Mouse (Mus musculus): ENCODE data around the gene Hsd17b11. TPM values are rescaled to one million over a fixed set of nuclear protein-coding genes. Genes with fewer than 3 reads are reported as not detected.

The Hsd17b11 gene
- polyA plus RNA-seq, 1 experiment, result 11.3 TPM

DNA sequence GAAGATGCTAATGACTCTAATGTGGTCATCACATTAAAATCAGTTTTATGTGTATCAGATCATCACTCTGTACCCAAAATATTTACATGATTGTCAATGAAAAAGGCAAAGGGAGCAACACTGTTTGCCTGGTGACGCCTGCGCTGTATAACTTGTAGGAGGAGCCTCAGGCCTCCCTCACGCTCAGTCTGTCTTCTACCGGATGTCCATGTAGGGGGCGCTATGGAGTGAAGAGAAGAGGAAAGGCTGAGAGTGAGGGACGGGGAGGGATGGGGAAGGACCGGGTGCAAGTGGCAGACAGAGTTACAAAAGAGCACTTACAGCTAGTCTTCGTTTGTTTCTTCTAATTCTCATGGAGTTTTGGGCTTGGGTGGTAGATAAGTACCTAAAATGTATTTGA lies 31.2 kb upstream of the Hsd17b11 start:
- no peak for DNase-seq (ENCODE audit: low read depth)
- TF ChIP-seq POLR2A (IDR thresholded peaks at IDR 0.05; ENCODE audit: borderline replicate concordance, extremely low read depth, insufficient read depth, insufficient read length, poor library complexity, severe bottlenecking) (no peak), CTCF (IDR thresholded peaks at IDR 0.05; ENCODE audit: borderline replicate concordance, extremely low read depth, insufficient read depth, insufficient read length) (peak; percentile 40; the same call in 1 of the 2 replicates)

DNA sequence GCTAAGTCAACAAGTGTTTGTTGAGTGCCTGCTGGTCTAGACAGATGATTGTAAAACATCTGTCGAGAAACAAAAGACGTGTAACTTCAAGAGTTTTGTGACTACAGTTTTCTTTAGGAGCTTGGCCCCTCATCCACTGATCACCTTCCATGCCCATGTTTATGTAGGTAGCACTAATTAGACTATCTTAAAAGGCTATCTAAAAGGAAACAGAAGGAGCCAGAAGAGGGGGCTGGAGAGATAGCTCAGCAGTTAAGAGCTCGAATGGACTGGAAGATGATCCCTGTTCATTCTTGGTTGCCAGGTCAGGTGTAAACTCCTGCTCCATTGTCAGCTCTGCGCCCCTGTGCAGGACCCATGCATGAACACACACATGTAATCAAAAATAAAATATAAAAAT lies 26.4 kb upstream of the Hsd17b11 start:
- DNase-seq (ENCODE audit: low read depth), result peak; percentile 16
- TF ChIP-seq CTCF (IDR thresholded peaks at IDR 0.05; ENCODE audit: borderline replicate concordance, extremely low read depth, insufficient read depth, insufficient read length), result no peak
- no peak for TF ChIP-seq POLR2A (IDR thresholded peaks at IDR 0.05; ENCODE audit: borderline replicate concordance, extremely low read depth, insufficient read depth, insufficient read length, poor library complexity, severe bottlenecking)

DNA sequence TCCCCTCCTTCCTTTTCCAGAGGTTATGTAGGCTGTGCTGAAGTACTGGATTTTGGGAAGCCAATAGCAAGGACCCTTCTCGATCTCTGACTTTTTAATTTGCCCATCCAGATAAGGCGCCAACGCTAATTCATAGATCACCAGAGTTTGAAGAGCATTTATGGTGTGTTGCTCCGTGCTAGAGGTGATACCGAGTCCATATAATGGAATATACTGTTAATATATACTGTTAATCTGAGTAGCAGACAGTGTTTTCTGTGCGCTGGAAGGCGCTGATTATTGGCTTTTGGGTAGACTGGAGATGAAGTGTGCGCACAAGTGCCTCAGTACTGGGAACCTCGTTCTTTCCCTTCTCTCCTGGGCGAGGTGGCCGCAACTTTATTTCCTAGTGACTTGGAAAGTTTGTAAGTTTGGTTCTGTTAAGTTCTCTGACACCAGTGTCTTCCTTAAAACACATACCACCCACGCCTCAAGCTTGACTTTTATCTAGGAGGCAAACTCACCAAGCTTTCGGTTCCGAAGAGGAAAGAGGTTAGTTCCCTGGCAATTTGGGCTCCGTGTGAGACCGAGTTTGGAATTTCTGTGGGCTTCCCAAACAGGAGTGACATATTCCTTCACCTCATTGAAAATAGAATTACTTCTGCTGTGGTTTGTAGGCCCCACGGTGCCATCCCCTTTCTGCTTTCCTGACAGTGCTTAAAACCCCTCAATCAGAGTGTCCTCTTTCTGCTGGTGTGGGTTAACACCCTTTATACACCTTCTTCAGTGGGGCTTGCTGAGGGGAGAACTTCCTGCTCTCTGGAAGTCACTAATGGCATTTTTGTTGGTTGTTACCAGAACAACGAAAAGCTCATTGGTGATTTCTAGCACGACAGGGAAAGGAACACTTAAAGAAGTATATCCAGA lies 25.7 kb upstream of the Hsd17b11 start:
- peak; percentile 39 for DNase-seq (ENCODE audit: low read depth)
- TF ChIP-seq POLR2A (IDR thresholded peaks at IDR 0.05; ENCODE audit: borderline replicate concordance, extremely low read depth, insufficient read depth, insufficient read length, poor library complexity, severe bottlenecking) (no peak), CTCF (IDR thresholded peaks at IDR 0.05; ENCODE audit: borderline replicate concordance, extremely low read depth, insufficient read depth, insufficient read length) (no peak)

DNA sequence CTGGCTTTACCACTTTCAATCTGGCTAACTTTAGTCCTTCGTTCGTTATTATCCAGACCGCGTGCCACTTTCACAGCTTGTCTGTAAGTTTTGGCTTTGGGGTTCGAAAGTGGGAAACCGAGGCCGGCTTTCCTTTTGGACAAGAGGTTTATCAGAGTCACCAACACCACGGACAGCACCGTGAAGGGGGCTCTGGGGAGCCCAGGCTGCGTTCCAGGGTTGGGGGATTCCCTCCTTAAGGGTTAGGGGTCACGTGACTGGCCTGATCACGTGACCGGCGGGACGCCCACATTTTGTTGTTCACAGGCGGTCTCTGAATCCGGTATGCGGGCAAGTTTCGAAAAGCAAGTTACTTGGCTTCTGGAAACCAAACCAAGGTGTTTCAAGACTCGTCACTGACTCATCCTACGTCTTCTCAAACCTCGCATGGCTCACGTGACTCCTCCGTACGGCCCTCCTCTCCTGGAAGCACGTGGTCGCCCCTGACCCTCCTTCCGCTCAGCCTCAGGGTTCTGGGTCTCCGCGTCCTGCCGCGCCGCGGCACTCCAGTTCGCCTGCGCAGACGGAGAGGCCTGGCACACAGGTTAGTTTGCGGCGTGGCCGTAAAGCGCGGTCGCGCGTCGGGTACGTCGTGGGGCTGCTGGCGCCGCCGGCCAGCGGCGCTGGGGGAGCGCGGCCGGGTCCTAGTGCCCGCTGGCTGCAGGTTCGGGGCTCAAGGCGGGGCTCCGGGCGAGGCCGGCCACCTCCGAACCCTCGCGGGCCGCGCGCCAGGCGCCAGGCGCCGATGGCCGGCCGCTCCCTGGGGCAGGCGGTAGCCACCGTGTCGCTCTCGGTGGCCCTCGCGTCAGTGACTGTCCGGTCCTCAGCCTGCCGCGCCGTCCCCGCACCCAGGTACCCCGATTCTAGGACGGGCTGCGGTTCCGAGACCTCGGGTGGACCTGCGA lies 24.8 kb upstream of the Hsd17b11 start, which contains the start of gene Nudt9:
TSS of gene Nudt9 (plus strand) at position 51 of the 944 bp plus-strand sequence.
- TF ChIP-seq CTCF (IDR thresholded peaks at IDR 0.05; ENCODE audit: borderline replicate concordance, extremely low read depth, insufficient read depth, insufficient read length), result no peak
- TF ChIP-seq POLR2A (IDR thresholded peaks at IDR 0.05; ENCODE audit: borderline replicate concordance, extremely low read depth, insufficient read depth, insufficient read length, poor library complexity, severe bottlenecking), result peak; percentile 73
- DNase-seq (ENCODE audit: low read depth), result peak; percentile 99

DNA sequence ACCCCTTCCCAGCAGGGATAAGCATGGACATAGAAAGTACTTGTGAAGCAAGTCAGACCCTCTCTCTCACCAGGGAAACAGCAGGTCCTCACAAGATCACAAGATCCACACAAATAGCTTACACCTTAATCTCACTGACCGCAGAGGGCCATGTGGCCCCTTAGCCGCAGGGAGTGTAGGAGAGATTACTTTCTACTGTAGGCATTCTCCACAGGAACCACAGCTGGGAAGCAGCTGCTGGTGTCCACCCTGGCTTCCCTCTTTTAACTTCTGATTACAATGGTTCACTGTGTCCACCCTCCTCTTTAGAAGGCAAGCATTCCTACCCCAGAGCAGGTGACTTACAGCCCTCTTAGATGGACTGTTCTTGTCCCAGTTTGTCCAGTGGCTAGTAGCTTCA lies 22.0 kb upstream of the Hsd17b11 start:
- no peak for DNase-seq (ENCODE audit: low read depth)
- no peak for TF ChIP-seq CTCF (IDR thresholded peaks at IDR 0.05; ENCODE audit: borderline replicate concordance, extremely low read depth, insufficient read depth, insufficient read length)
- TF ChIP-seq POLR2A (IDR thresholded peaks at IDR 0.05; ENCODE audit: borderline replicate concordance, extremely low read depth, insufficient read depth, insufficient read length, poor library complexity, severe bottlenecking), result no peak

DNA sequence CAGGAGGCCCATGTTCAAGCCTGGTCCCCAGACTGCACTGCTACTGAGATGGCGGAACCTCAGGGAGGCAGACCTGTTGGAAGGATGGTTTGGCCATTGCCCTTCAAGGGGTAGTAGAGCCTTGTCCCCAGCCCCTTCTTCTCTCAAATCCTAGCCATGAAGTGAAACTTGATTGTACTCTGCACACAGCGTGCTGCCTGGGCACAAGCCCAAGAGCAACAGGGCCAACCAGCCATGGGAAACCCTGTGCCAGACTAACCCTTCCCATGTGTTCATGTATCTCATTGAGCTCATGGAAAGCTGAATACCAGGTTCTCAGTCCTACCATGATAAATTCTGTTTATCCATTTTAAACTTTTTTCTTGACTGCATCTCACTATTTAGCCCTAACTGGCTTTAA lies 21.2 kb upstream of the Hsd17b11 start:
- TF ChIP-seq CTCF (IDR thresholded peaks at IDR 0.05; ENCODE audit: borderline replicate concordance, extremely low read depth, insufficient read depth, insufficient read length) (no peak), POLR2A (IDR thresholded peaks at IDR 0.05; ENCODE audit: borderline replicate concordance, extremely low read depth, insufficient read depth, insufficient read length, poor library complexity, severe bottlenecking) (no peak)
- DNase-seq (ENCODE audit: low read depth), result no peak

DNA sequence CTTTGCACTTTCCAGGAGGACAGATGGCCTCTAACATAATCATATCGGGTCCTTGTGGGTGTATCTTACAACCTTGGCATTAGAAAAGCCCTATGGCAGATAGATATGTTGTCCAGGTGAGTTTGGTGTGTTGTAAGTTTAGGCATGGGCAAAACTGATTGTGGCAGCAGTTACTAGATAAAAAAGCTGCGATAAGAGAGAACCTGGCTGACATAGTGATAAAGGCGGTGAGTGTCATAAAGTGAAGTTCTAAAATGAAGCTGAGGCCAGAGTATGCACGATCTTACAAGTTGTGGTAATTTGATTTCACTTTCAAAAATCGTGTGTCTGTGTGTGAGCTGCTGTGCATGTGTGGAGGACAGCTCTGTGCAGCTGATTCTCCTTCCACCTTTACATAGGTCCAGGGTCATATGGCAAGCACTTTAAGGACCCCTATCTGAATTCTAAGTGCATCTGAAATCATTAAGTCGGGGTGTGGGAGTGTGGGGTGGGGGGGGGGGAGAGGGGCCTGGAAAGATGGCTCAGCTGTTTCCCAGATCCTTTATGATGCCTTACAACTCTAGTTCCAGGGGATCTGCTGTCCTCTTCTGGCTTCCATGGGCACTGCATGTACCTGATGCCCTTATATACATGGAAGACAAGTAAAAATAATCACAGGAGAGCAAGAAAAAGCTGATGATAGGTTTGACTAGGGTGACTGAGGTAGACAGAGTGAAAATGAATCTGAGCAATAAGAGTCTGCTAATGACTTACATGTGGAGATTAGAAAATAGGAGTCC lies 17.6 kb upstream of the Hsd17b11 start:
- TF ChIP-seq CTCF (IDR thresholded peaks at IDR 0.05; ENCODE audit: borderline replicate concordance, extremely low read depth, insufficient read depth, insufficient read length), result peak; percentile 62; the same call in 1 of the 2 replicates
- TF ChIP-seq POLR2A (IDR thresholded peaks at IDR 0.05; ENCODE audit: borderline replicate concordance, extremely low read depth, insufficient read depth, insufficient read length, poor library complexity, severe bottlenecking), result no peak
- DNase-seq (ENCODE audit: low read depth), result peak; percentile 55

DNA sequence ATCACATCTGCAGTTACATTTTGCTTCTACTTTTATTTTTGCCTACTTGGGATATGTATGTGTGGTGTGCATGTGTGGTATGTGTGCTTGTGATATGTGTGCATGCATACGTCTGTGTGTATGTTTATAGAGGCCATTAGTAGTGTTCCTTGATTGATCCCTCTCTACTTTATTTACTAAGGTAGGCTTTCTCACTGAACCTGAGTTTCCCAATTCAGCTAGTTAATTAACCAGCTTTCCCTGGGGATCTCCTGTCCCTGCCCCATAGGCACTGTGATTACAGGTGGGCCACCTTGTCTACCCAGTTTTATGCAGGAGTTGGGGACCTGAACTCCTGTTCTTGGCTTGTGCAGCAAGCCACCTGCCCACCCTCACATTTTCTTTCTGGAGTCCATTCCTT lies 15.0 kb upstream of the Hsd17b11 start:
- DNase-seq (ENCODE audit: low read depth), result no peak
- TF ChIP-seq CTCF (IDR thresholded peaks at IDR 0.05; ENCODE audit: borderline replicate concordance, extremely low read depth, insufficient read depth, insufficient read length) (no peak), POLR2A (IDR thresholded peaks at IDR 0.05; ENCODE audit: borderline replicate concordance, extremely low read depth, insufficient read depth, insufficient read length, poor library complexity, severe bottlenecking) (no peak)

DNA sequence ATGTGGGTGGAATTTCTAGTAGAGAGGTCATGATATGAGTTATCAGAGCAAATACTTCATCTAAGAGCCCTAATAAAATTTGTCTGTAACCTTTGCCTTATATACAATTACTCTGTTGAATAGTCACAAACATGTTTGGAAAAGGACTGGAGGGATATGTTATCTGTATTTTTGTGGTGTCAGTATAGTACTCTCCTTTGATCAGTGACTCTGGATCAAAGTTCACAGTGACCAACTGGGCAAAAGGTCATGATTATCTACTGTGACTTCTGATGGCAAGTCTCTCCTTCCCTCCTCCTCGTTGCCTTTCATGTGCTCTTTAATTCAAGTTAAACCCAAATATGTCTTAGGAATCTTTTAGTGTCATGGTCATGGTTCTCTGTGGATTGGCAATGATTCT lies 14.1 kb upstream of the Hsd17b11 start:
- TF ChIP-seq CTCF (IDR thresholded peaks at IDR 0.05; ENCODE audit: borderline replicate concordance, extremely low read depth, insufficient read depth, insufficient read length), result no peak
- no peak for TF ChIP-seq POLR2A (IDR thresholded peaks at IDR 0.05; ENCODE audit: borderline replicate concordance, extremely low read depth, insufficient read depth, insufficient read length, poor library complexity, severe bottlenecking)
- DNase-seq (ENCODE audit: low read depth), result no peak

DNA sequence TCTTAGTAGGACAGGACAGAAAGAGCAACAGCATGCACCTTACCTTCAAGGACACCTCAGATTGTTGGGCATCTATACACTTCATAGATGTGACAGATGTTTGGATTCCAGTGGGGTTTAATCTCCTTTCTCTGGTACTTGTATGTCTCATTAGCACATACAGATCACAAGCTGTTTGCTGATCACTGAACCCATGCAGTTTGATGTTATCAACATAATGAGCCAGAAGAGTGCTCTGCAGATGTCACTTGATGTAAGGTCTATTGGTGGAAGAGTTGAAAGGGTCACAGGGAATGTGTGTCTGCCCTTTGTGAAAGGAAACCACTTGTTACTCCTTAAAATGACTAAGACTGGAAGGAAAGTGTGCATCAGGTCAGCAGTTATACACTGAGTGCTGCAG lies 13.3 kb upstream of the Hsd17b11 start:
- no peak for DNase-seq (ENCODE audit: low read depth)
- TF ChIP-seq CTCF (IDR thresholded peaks at IDR 0.05; ENCODE audit: borderline replicate concordance, extremely low read depth, insufficient read depth, insufficient read length) (no peak), POLR2A (IDR thresholded peaks at IDR 0.05; ENCODE audit: borderline replicate concordance, extremely low read depth, insufficient read depth, insufficient read length, poor library complexity, severe bottlenecking) (no peak)

Measured in brain, embryonic 14.5 days (tissue).